Comparison of ENCODE assay signal across 8 mouse cellular contexts in the genomic region with DNA sequence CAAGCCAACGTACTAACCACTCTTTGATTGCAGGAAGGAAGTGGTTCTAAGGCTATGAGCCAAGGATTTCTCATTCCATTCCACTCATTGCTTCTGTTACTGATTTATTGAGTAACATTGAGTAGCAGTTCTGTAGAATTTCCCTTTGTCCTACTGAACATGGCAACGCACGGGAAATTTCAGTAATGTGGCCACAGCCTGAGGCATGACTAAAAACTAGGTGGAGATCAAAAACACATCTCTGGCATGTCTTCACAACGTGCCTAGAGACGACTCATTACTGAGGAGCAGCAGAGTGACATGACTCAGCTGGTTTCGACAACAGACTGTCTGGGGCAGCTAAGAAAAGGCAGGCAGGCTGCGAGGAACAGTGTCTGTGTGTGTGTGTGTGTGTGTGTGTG. TPM values are rescaled to one million over a fixed set of nuclear protein-coding genes. Genes with fewer than 3 reads are reported as not detected.
DNase-seq lines count a peak whose midpoint lies in the region; ATAC-seq and TF ChIP-seq lines count a peak whose summit lies in the region.

No protein-coding gene starts in this region.

- TF ChIP-seq CTCF in MEL (IDR thresholded peaks at IDR 0.05 in 2 of 3, conservative IDR thresholded peaks at IDR 0.05 in 1 of 3; ENCODE audit: control insufficient read depth in 1 of 3, insufficient read depth in 1 of 3, low read depth in 2 of 3, low read length in 3 of 3, poor library complexity in 1 of 3, severe bottlenecking in 1 of 3) = no peak
- no peak for TF ChIP-seq CTCF in liver, postnatal 0 days (IDR thresholded peaks at IDR 0.05; ENCODE audit: low read depth)

- peak; percentile 25 for DNase-seq in gastrocnemius, adult 18-20 months (ENCODE audit: low spot score)
- DNase-seq in gastrocnemius, postnatal 10 days = no peak
- DNase-seq in MEL (ENCODE audit: low read depth, low spot score) = peak; percentile 36
- DNase-seq in embryonic facial prominence, embryonic 14.5 days (ENCODE audit: low spot score) = peak; percentile 73
- no peak for DNase-seq in liver, postnatal 0 days
- no peak for DNase-seq in frontal cortex, postnatal 14 days (ENCODE audit: low spot score in 2 of 2)

- no peaks in the 10 kb centered on the region for H3K27me3 ChIP-seq in MEL (ENCODE audit: control insufficient read depth in 1 of 2, insufficient read depth in 2 of 2, low read length in 2 of 2)
- no peaks in the 10 kb centered on the region for H3K27me3 ChIP-seq in embryonic facial prominence, embryonic 14.5 days (replicated peaks; ENCODE audit: control insufficient read depth, insufficient read depth, low read length)
- H3K27me3 ChIP-seq in kidney, embryonic 15.5 days = no peaks in the 10 kb centered on the region
- H3K27me3 ChIP-seq in midbrain, embryonic 15.5 days (replicated peaks) = no peaks in the 10 kb centered on the region
- H3K27me3 ChIP-seq in liver, postnatal 0 days (ENCODE audit: insufficient read depth, low read length) = no peaks in the 10 kb centered on the region

- no peaks in the 10 kb centered on the region for H3K9me3 ChIP-seq in MEL (replicated peaks; ENCODE audit: insufficient read depth, low read length)
- H3K9me3 ChIP-seq in embryonic facial prominence, embryonic 14.5 days (ENCODE audit: control insufficient read depth, low read length) = no peaks in the 10 kb centered on the region
- H3K9me3 ChIP-seq in kidney, embryonic 15.5 days (replicated peaks) = no peaks in the 10 kb centered on the region
- H3K9me3 ChIP-seq in midbrain, embryonic 15.5 days = no peaks in the 10 kb centered on the region
- no peaks in the 10 kb centered on the region for H3K9me3 ChIP-seq in liver, postnatal 0 days (ENCODE audit: low read length)

- H3K4me3 ChIP-seq in MEL (ENCODE audit: control insufficient read depth in 1 of 2, insufficient read depth in 1 of 2, low read depth in 2 of 2, low read length in 2 of 2) = no peak overlapping the region
- H3K4me3 ChIP-seq in embryonic facial prominence, embryonic 14.5 days (ENCODE audit: low read depth, low read length) = no peak overlapping the region
- no peak overlapping the region for H3K4me3 ChIP-seq in kidney, embryonic 15.5 days (replicated peaks)
- H3K4me3 ChIP-seq in midbrain, embryonic 15.5 days = no peak overlapping the region
- no peak overlapping the region for H3K4me3 ChIP-seq in liver, postnatal 0 days (ENCODE audit: low read depth, low read length)

- no peak for TF ChIP-seq POLR2A in MEL (IDR thresholded peaks at IDR 0.05; ENCODE audit: control insufficient read depth in 1 of 2, insufficient read depth in 1 of 2, low read depth in 1 of 2, low read length in 2 of 2, poor library complexity in 1 of 2)

- H3K4me2 ChIP-seq in embryonic facial prominence, embryonic 14.5 days (ENCODE audit: low read depth, low read length) = no peak overlapping the region
- no peak overlapping the region for H3K4me2 ChIP-seq in kidney, embryonic 15.5 days
- 0 out of 2 replicates have a peak overlapping the region, but pooled peaks have one; percentile 0 for H3K4me2 ChIP-seq in midbrain, embryonic 15.5 days
- no peak overlapping the region for H3K4me2 ChIP-seq in liver, postnatal 0 days (ENCODE audit: low read depth, low read length)

- no peak for TF ChIP-seq EP300 in MEL (IDR thresholded peaks at IDR 0.05; ENCODE audit: low read depth in 1 of 2, low read length in 2 of 2)
- TF ChIP-seq EP300 in liver, postnatal 0 days (IDR thresholded peaks at IDR 0.05; ENCODE audit: low read depth) = no peak

- TF ChIP-seq RAD21 in MEL (IDR thresholded peaks at IDR 0.05; ENCODE audit: low read depth, low read length) = no peak

- ATAC-seq in embryonic facial prominence, embryonic 14.5 days (ENCODE audit: low read depth) = peak; percentile 67
- ATAC-seq in kidney, embryonic 15.5 days (replicated peaks; ENCODE audit: low FRiP score) = peak; percentile 64
- ATAC-seq in midbrain, embryonic 15.5 days (replicated peaks) = peak; percentile 92
- ATAC-seq in liver, postnatal 0 days = no peak

- no peak overlapping the region for H3K27ac ChIP-seq in MEL (ENCODE audit: control insufficient read depth, low read depth, low read length)
- H3K27ac ChIP-seq in embryonic facial prominence, embryonic 14.5 days (replicated peaks; ENCODE audit: low read depth, low read length) = no peak overlapping the region
- H3K27ac ChIP-seq in kidney, embryonic 15.5 days = no peak overlapping the region
- H3K27ac ChIP-seq in midbrain, embryonic 15.5 days = no peak overlapping the region
- H3K27ac ChIP-seq in liver, postnatal 0 days (ENCODE audit: low read depth) = no peak overlapping the region

- no peaks in the 10 kb centered on the region for H3K36me3 ChIP-seq in MEL (ENCODE audit: control insufficient read depth in 1 of 2, insufficient read depth in 2 of 2, low read length in 2 of 2)
- H3K36me3 ChIP-seq in embryonic facial prominence, embryonic 14.5 days (ENCODE audit: control insufficient read depth, insufficient read depth, low read length) = no peaks in the 10 kb centered on the region
- no peaks in the 10 kb centered on the region for H3K36me3 ChIP-seq in kidney, embryonic 15.5 days
- no peaks in the 10 kb centered on the region for H3K36me3 ChIP-seq in midbrain, embryonic 15.5 days (replicated peaks)
- H3K36me3 ChIP-seq in liver, postnatal 0 days (replicated peaks; ENCODE audit: insufficient read depth, low read length) = no peaks in the 10 kb centered on the region

- H3K9ac ChIP-seq in MEL (ENCODE audit: control insufficient read depth, low read depth, low read length, poor library complexity, severe bottlenecking) = no peak overlapping the region
- H3K9ac ChIP-seq in embryonic facial prominence, embryonic 14.5 days (ENCODE audit: low read depth, low read length) = no peak overlapping the region
- no peak overlapping the region for H3K9ac ChIP-seq in kidney, embryonic 15.5 days
- H3K9ac ChIP-seq in midbrain, embryonic 15.5 days = no peak overlapping the region
- H3K9ac ChIP-seq in liver, postnatal 0 days (replicated peaks) = no peak overlapping the region

- 22% methylated on average over 7 of the region's 7 CpGs for WGBS in embryonic facial prominence, embryonic 14.5 days
- 37% methylated on average over 7 of the region's 7 CpGs for WGBS in kidney, embryonic 15.5 days
- WGBS in midbrain, embryonic 15.5 days = 38% methylated on average over 7 of the region's 7 CpGs
- WGBS in liver, postnatal 0 days (ENCODE audit: insufficient replicate concordance) = 33% methylated on average over 7 of the region's 7 CpGs

- H3K4me1 ChIP-seq in MEL (ENCODE audit: control insufficient read depth in 1 of 2, insufficient read depth in 2 of 2, low read length in 2 of 2) = no peaks in the 10 kb centered on the region
- no peaks in the 10 kb centered on the region for H3K4me1 ChIP-seq in embryonic facial prominence, embryonic 14.5 days (ENCODE audit: control insufficient read depth, insufficient read depth, low read length)
- no peaks in the 10 kb centered on the region for H3K4me1 ChIP-seq in kidney, embryonic 15.5 days
- H3K4me1 ChIP-seq in midbrain, embryonic 15.5 days = no peaks in the 10 kb centered on the region
- no peaks in the 10 kb centered on the region for H3K4me1 ChIP-seq in liver, postnatal 0 days (ENCODE audit: insufficient read depth)

- H3K79me2 ChIP-seq in MEL (ENCODE audit: control insufficient read depth, insufficient read depth, low read length, poor library complexity) = no peaks in the 10 kb centered on the region

TF ChIP-seq in MEL, 35 proteins besides CTCF, POLR2A, EP300 and RAD21:
- TF ChIP-seq MYB (IDR thresholded peaks at IDR 0.05; ENCODE audit: low read depth, low read length) (no peak), ZMIZ1 (IDR thresholded peaks at IDR 0.05; ENCODE audit: low read depth, low read length) (no peak), USF2 (IDR thresholded peaks at IDR 0.05; ENCODE audit: borderline replicate concordance in 1 of 2, insufficient read depth in 1 of 2, low read depth in 1 of 2, low read length in 2 of 2) (no peak), E2F4 (IDR thresholded peaks at IDR 0.05; ENCODE audit: borderline replicate concordance, low read depth, low read length) (no peak), BHLHE40 (IDR thresholded peaks at IDR 0.05; ENCODE audit: borderline replicate concordance, low read depth, low read length) (no peak), ZNF384 (IDR thresholded peaks at IDR 0.05; ENCODE audit: low read depth, low read length) (no peak), KAT2A (conservative IDR thresholded peaks at IDR 0.05; ENCODE audit: low read depth, low read length) (no peak)

RNA-seq across cellular contexts. Expression of a gene that starts 18.0 kb away (rescaled TPM):
- total RNA-seq in gastrocnemius, adult 18-20 months (2021) = 10 to 100 TPM; 46.6 to 49.0 TPM
- total RNA-seq in gastrocnemius, postnatal 10 days (2021) = 100 to 1,000 TPM; 112 to 129 TPM
- total RNA-seq in MEL (2012; rRNA removed) = not detected in 2 replicates
- not detected for polyA plus RNA-seq in MEL (2012; ENCODE audit: insufficient read depth in 1 of 2, insufficient read length in 2 of 2, low read depth in 1 of 2, low replicate concordance in 2 of 2, missing spikeins in 1 of 2)
- 65.3 and 71.5 TPM in 2 replicates for polyA plus RNA-seq in embryonic facial prominence, embryonic 14.5 days (2014; fragmentation: Nextera tagmentation; extraction: Ambion mirVana)
- polyA plus RNA-seq in kidney, embryonic 15.5 days (2015; fragmentation: Nextera tagmentation; extraction: Ambion mirVana) = 88.1 and 89.1 TPM in 2 replicates
- polyA plus RNA-seq in midbrain, embryonic 15.5 days (2015; fragmentation: Nextera tagmentation; extraction: Ambion mirVana) = 11.1 and 13.7 TPM in 2 replicates
- 0.53 and 0.84 TPM in 2 replicates for polyA plus RNA-seq in liver, postnatal 0 days (2015; fragmentation: Nextera tagmentation; extraction: Ambion mirVana)

Comparison
In these comparisons a context has a peak if more than half of its experiments do, and no peak if none do; other contexts are left out.
1. DNase-seq: peak in gastrocnemius, adult 18-20 months (single experiment), MEL (single experiment) and embryonic facial prominence, embryonic 14.5 days (single experiment); none in gastrocnemius, postnatal 10 days (single experiment), liver, postnatal 0 days (single experiment) and frontal cortex, postnatal 14 days (0 of 2).